Mouse (Mus musculus) retina, embryonic 14.5 days (tissue): ENCODE results near the gene Olfr1359.

Source experiments
- DNase-seq: peaks from one replicate; pipeline ENCODE4 v3.0.0-alpha.2; 2015; ENCODE audit warnings: low spot score

Gene Olfr1359

DNA sequence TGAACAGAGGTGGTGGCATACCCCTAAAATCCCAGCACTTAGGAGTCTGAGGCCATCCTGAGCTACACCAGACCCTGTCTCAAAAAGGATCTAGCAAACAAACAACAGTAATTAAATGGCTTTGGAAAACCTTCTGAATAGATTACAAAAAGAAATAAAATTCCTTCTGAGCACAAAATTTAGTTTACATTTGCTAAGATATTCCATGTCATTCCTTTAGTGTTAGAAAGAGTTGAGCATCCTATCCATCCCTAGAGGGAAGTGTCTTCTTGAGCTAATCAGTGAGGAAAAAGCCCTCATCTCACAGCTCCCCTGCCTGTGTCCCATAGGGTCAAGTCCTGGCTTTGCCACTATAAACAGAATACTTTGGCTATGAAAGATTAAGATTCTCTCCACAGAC lies at the start of gene Olfr1359:
Olfr1359 (plus strand) TSS at position 301 of the 400 bp plus-strand sequence.
- no peak for DNase-seq

DNA sequence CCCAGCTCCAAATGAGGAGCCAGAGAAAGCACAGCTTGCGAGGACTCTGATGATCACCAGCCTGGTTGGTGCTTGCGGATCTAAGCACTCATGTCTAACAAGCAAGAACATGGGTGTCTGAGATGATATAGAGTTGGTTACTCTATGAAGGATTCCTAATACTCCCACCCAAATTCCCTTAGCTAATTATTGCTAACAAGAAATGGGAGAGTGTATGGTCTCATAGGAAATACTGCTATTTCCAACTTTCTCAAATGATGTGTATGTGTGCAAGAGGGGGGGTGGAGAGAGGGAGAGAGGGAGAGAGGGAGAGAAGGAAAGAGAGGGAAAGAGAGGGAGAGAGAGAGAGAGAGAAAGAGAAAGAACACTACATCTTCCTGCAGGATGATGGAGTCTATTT lies 34.6 kb upstream of the Olfr1359 start, which contains the start of gene Olfr1361:
Olfr1361 (minus strand) TSS at position 101 of the 400 bp plus-strand sequence.
- no peak for DNase-seq

DNA sequence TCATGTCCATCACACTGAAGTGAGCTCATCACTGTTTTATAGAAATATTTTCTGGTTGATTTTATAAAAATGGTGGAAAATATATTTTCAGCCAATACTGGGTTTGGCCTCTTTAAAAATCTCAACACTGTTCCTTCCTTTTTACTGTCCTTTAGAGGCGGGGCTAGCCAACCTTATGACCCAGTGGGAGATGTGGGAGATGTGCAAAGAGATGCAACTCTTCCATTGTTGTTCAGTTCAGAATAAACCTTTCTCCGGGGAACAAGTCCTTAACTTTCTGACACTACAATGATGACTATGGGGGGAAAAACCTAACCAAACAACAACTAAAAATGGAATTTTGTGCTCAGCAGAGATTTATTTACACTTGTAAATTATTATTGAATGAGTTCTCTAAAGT lies 20.6 kb upstream of the Olfr1359 start, which contains the start of gene Olfr1360:
Olfr1360 (minus strand) TSS at position 101 of the 400 bp plus-strand sequence.
- no peak for DNase-seq

DNA sequence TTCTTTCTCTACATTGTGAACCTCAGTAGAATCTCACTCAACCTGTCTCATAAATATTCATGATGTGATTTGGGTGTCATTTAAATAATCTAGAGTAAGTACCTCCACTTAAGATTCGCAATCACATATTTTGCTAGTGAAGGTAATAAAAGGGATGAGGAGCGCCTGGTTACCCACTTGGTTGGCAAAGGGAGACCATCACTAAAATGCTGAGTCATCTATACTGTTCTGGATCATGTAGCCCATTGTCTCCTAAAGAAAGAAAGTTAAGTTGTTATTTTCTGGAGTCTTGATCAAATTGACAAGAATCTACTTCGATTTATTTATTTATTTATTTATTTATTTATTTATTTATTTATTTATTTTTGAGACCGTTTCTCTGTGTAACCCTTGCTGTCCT lies 8.8 kb downstream of the Olfr1359 start:
- DNase-seq: no peak

GRCm38 (mm10) chr13:21710031-21710711 lies 12.3 kb downstream of the Olfr1359 start:
- DNase-seq: peak; percentile 93

DNA sequence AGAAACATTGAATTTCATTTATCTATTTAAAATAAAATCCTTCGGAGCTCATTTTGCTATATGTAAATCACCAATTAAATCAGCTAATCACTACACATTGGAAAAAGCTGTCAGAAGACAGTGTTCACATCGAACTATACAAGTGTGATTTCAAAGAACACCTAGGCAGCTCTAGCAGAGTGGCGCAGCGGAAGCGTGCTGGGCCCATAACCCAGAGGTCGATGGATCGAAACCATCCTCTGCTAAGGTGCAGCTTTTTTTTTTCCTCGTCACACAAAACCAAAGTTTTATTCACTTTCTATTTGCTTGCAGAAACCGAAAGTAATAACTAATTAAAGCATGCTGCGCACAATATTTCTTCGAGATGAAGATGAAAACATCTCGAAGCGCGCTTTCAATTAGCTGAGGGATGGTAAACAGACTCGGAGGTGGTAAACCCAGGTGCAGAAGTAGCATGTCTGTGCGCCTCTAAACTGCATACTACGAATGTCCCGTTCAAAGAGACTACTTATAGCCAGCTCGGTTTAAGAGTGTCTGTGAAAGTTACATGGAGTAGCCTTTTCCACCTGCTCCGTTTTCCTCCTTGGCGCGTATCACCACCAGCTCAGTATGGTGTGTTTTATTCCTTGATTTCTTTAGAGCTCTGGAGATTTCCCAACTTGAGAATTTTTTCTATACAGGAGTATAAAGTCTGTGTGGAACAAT lies 13.1 kb downstream of the Olfr1359 start:
- peak; percentile 91 for DNase-seq

DNA sequence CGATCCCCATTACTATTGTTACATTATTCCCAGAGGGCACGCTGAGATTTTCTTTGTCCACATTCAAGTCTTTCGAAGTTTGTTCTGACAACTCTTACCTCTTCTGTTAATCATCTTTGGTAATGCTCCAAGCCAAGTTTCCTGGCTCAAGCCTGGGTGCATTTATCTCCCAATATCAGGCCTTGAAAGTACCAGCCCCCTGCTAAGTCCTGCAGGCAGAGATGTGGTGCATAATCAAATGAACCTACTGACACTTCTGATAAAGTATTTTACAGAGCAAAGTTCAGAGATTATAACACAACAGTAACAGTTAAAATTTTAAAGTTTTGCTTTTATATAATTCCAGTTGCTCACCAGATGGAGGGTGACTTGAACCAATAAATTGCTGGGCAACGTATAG lies 13.8 kb downstream of the Olfr1359 start:
- no peak for DNase-seq

- DNase-seq: peak; percentile 84
These were observed 16.8 kb downstream of the Olfr1359 start for GRCm38 (mm10) chr13:21714725-21715124.

- peak; percentile 46 for DNase-seq
These were observed 17.4 kb downstream of the Olfr1359 start for GRCm38 (mm10) chr13:21715131-21715863.

- peak; percentile 96 for DNase-seq
These were observed 18.1 kb downstream of the Olfr1359 start, which contains the start of the genes Hist1h2bl and Hist1h2ai for GRCm38 (mm10) chr13:21715864-21716539. Hist1h2bl (minus strand) TSS chr13:21716143. Hist1h2ai (plus strand) TSS chr13:21716422.

GRCm38 (mm10) chr13:21716540-21717391 lies 18.9 kb downstream of the Olfr1359 start:
- peak; percentile 62 for DNase-seq

DNA sequence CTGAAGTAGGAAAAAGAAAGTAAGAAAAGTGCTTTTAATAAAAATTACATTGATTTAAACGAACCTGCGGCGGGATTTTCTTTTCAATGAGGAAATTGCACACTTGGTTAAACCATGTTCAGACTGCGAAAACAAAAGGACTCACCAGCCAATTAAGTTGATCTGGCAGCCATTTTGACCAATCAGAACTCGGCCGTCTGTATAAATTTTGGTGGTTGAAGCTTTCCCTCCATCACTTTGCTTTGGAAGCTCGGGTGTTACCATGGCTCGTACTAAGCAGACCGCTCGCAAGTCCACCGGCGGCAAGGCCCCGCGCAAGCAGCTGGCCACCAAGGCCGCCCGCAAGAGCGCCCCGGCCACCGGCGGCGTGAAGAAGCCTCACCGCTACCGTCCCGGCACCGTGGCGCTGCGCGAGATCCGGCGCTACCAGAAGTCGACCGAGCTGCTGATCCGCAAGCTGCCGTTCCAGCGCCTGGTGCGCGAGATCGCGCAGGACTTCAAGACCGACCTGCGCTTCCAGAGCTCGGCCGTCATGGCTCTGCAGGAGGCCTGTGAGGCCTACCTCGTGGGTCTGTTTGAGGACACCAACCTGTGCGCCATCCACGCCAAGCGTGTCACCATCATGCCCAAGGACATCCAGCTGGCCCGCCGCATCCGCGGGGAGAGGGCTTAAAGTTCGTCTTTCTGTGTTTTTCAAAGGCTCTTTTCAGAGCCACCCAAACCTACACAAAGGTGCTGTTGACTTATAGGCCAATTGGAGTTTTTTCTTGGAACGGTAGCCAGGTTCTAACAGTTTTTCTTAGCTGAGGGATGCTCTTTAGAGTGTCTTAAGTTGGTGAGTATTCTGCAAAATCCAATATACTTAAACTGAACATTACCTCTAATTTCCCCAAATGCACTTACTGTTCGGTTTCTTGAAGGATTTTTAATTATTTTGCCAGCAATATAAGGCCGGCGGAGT lies 19.8 kb downstream of the Olfr1359 start, which contains the start of gene Hist1h3h:
Hist1h3h (plus strand) TSS at position 263 of the 961 bp plus-strand sequence.
- DNase-seq: peak; percentile 94

- DNase-seq: no peak
These were observed 20.6 kb downstream of the Olfr1359 start for GRCm38 (mm10) chr13:21718381-21719080.

DNA sequence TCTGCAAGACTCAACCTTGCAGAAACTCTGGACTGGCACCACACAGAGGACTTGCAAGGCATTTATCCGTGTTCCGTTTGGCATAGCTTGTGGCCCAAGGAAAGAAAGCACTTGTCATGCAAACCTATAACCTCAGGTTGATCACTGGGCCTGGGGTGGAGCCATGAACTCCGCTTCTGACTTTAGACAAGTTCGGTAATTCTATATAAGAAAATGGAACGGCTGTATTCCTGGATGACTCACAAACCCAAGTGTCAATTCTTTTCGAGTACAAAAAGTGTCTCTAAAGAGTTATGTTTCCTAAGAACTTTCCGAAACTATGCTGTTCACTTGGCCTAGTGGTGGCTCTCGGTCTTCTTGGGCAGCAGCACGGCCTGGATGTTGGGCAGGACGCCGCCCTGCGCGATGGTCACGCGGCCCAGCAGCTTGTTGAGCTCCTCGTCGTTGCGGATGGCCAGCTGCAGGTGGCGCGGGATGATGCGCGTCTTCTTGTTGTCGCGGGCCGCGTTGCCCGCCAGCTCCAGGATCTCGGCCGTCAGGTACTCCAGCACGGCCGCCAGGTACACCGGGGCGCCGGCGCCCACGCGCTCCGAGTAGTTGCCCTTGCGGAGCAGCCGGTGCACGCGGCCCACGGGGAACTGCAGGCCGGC lies 23.3 kb downstream of the Olfr1359 start:
- peak; percentile 43 for DNase-seq

GRCm38 (mm10) chr13:21721757-21722372 lies 24.0 kb downstream of the Olfr1359 start, which contains the start of gene Hist1h2bm:
Hist1h2bm (plus strand) TSS chr13:21722044.
- DNase-seq: peak; percentile 97

- peak; percentile 58 for DNase-seq
These were observed 24.5 kb downstream of the Olfr1359 start for GRCm38 (mm10) chr13:21722373-21722925.
